Mouse (Mus musculus) left cerebral cortex, adult 18-20 months (tissue): ENCODE measurements at regions not wholly inside any gene's neighbourhood (a gene's known extent, or its start where the extent isn't known, plus 50 kb on each side); places are given as distances from the start of the nearest gene placed in this dataset.

Experiments used
- DNase-seq, 2 experiments: peaks; one replicate each; pipeline ENCODE4 v3.0.0; 2021 to 2022; ENCODE audit warnings: low spot score in 2 of 2, mixed read lengths in 1 of 2

DNA sequence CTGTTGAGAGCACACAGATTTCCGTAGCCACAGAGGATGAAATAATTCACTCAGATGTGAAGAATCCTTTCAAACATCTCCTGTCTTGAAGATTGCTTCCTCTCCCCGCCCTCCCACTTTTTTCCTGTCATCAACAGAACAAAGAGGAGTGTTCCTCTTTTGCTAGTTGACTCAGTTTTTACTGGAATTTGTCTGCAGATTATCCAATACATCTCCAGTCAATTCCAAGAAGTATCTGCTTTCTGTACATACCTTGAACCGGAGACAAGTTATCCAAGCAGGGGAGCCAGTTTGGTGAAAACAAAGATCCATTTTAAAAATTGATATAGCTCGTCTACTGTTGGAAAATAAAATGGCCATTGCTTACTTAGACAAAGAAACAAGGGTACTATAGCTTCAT lies 328.5 kb downstream of the Ttll7 start:
- no peak for DNase-seq

DNA sequence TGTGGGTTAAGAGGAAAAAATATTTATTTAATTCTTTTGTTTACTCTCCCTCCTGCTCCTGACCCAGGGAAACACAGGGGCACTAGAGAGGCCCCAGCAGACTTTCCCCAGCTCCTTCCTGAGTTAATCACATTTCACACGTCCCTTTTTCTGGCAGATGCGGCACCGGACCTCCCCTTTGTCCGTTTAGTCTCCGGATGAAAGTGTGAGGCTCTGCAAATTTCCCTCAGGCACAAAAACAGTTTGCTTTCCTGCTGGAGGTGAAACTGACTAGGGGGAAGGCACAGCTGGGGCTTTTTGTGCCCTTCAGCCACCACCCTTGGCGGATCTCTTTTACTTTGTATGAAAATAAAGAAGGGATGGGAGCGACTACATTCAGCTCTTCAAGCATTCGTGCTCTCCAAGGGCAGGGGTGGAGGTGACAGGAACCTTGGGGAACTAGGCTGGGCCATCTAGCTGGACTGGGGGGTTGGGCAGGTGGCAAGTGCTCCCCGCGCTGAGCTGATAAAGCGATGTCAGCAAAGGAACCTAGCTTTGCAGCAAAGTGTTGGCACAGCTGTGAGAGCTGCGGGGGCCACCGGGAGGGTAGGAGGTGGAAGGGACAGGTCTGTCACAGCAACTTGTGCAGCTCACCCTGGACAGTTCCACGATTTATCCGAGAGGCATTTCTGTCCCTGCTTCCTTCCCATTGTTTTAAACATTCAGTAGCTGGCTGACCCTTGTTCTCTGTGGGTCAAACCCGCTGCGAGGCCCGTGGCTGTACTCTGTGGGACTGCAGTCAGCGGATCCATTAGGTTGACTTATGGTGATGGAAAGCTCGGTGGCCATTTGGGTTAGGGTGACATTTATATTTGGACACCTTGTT lies 329.6 kb downstream of the Ttll7 start:
- DNase-seq, result no peak

DNA sequence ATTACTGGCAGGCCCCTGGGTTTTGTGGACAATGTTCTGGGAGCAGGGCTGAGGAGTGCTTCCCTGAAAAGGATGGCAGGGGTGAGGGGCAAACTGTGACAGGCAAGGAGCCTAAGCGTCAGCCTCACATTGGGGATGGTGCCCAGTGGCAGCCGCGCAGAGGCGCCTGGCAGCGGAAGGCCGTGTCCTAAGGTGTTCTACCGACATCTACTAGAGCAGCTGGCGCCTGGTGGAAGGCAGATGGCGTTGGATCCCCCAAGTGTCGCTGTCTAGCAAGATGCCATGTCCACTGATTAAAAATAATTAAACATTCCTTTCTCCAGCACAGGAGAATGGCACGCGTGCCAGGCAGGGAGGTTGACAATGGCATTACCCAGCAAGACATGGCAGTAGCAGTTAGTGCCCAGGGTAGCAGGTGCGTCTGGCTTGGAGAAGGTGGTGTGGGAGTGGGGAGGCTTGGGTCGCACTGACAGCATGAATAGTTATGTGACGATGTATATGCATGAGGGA lies 330.3 kb downstream of the Ttll7 start:
- DNase-seq, result peak in 1 of 2 experiments; percentile 29

DNA sequence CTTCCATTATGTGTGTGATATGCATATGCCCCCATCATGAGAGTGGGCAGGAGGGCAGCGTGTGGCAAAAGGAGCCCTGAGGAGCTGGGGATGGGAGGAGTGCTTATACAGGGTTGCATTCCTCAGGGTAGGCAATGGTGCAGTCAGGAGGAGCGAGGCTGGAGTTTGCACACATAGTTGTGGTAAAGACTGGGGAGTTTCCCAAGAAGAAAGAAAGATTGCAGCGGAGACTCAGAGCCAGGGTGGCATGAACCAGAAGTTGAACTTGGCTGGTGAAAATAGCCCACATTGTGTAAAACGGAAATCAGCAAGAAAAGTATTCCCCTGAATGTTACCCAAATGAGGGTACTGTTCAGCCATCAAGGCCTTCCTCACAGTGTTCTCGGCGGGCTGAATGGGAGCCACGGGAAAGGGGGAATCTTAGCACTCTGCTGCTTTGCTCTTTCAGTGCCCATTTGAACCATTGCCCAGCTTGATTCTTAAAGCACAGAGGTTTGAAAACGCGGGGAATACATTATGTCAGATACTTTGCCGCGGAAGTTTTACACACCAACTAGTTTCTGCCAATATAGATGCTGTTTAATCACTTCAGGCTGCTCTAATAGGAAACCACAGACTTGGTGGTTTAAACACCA lies 331.6 kb downstream of the Ttll7 start:
- no peak for DNase-seq

DNA sequence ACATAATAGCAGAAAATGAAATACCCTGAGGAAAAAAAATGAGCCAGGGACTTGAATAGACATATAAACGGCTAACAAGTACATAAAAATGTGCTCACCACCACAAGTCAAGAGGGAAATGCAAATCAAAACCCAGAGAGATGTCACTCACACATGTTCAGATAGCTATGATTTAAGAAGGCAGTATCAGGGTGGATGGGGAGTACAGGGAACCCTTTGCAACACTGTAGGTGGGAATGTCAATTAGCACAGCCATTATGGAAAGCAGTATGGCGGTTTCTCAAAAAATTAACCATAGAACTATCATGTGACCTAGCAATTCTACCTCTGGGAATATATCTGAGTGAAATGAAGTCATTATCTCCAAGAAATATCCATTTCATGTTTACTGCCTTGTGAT lies 337.6 kb downstream of the Ttll7 start:
- no peak for DNase-seq

DNA sequence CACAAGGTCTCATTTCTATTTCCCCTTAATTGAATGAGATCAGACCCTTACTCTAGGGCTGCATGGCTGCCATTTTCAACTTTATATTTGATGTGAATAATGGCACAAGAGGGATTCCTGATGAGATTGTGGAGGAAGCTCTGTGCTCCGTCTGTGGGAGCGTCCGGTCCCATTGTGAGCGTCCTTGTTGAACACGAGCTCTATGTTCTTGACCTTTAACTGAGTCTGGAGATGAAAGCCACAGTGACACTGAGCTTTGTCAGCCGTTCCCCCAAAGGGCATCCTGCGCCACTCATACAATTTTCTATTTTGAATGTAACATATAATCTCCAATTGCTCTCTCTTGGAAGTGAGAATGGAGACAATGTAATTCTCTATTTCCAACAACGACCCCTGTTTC lies 344.5 kb downstream of the Ttll7 start:
- DNase-seq, result no peak

DNA sequence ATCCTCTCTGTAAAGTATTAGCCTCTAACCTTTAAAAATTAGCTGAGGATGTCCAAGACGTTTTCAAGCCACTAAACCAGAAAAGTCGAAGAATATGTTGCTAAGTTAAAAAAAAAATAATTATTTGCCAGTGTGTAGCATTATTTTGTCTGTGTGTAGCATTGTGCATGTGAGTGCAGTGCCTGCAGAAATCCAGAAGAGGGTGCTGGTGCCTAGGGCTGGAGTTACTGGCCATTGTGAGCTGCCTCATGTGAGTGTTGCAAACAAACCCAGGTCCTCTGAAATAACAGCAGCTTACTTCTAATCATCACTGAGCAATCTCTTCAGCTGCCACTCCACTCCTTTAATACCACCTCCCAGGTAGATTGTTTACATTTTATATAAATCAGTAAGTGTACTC lies 345.0 kb downstream of the Ttll7 start:
- DNase-seq, result no peak

DNA sequence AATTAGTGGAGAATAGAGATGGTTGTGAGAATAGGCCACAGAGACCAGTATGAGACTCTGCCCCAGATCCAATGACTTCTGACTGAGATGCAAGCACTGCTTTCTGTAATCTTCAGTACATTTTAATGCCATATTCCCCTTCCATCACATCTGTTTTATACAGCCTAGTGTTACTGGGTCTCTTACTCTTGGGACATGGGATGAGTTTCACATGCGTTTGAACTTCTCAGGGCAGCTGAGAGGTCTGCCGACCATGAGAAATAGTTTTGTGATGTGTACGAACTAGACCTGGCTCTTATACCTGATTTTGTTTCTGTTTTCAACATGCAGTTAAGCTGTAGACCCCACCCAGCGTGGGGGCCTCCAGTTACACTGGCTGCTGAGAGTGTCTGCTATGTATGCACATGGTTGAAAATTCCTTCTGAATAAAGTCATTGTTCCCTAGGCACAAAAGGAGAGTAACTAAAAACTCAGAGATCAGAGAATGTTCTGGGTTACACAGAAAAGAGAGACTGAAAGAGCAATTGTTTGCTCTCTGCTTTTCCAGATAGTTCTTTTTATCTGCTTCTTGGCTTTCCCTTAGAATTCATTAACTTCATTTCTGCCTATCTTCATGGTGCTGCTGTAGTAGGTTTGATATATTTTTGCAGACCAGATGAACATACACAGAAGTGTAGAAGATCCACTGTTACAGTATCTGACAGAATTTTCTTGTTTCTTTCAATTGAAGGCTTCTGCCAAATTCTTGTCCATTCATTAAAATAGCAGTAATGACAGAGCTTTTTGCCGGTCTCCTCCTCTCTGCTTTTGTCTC lies 359.2 kb downstream of the Ttll7 start:
- no peak for DNase-seq

DNA sequence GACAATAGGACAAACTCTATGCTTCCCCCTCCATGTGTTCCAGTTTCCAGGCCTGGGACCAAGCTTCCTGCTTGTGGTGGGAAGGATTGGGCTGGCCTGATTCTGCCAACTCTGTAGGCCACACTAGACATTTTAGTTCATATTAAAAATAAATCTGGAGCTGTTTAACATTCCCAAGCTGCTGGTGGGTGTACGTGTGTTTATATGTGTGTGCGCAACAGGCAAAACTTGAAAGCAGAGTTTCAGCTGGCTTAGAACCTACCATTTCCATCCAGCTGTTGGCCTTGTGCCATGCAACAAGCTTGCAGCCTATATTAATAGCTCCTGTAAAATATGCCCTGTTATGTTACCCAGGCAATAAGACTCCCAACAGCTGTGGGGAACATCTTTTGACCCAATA lies 376.5 kb downstream of the Ttll7 start:
- DNase-seq, result peak in 1 of 2 experiments; percentile 14

DNA sequence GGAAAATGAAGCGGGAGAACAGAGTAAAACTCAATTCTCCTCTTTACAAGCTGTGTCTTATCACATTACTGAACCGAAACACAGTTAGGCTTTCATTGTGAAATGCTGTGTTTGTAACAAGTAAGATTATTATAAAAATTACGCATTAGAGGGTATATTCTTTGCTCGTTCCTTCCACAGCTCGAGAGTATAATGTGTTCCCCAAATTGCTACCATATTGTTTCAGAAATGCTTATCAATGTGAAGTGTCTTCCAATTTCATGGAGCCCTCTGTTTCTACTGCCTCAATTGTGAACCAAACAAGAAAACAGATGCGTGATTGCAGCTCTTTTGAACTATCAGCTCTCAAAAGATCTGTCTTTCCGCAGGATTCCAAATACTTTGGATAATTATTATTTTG lies 378.4 kb downstream of the Ttll7 start:
- DNase-seq, result no peak

DNA sequence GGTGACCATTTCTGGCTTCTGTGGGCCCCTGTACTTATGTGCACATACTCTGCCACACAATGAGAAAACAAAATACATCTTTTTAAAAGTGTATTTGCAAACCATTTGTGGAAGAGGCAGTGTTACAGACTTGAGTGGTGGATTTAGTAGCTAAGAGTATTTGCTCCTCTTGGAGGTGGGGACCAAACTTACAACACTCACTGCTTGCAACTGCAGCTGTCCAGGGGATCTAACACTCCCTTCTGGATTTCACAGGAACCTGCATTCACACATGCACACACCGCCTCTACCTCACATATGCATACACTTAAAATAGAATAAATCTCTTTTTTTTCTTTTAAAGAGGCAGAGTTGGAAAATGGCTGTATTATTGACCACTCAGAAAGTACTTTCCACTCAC lies 386.2 kb downstream of the Ttll7 start:
- DNase-seq, result no peak

DNA sequence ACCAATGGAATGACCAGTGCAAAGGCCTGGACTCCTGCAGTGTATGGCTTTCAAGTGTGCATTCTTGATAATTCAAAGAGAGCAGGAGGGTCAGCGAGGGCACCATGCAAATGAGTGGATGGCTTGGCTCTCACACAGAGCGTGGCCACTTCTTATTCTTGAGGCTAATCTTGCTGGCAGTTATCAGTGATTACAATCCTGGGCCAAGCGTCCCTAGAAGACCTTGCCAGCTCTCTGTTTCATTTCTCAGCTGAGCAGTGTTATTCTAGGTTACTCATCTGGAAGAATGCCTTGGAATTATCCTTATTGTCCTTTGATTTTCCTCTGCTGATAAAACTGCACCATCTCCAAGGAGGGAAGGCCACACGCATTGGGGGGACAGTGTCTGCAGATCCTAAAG lies 388.5 kb downstream of the Ttll7 start:
- no peak for DNase-seq

DNA sequence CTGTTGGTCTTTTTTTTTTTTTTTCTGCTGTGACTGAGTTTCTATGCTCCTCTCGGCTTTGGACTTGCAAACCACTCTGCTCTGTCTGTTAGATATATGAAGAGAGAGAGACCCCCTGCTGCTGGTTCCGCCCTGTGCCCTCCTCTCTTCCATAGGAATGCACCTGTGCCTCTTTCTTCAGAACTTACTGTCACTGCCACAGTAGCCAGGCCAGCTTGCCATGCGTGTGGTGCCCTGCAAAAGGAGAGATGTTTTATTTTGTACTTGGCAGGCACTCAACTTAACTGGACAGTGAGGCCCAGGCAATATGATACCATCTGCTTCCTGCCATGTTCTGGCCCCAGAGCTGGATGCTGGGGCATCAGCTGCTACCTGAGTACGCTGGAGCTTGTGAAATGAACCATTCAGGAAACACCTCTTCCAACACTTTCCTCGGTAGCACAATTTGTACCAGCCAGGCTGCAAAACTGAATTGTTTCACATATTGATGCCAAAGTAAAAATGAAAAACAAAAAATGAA lies 392.8 kb downstream of the Ttll7 start:
- DNase-seq, result no peak

DNA sequence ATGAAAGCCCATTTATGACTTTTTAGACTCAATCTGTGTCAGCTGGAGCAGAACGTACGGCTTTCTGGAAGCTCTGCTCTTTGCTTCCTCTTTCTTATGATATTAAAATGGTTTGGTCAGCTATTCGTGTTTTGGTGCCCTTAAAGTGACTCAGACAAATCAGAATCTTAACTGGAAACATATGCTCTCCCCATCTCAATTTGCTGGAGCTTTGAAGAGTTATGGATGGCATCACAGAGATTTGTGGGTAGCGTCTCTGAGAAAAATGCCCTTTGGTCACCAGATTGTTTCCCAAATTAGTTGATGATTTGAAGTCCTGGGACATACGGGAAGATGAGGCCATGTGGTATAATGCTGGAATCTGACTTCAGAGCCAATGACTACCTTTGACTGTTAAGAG lies 394.0 kb downstream of the Ttll7 start:
- DNase-seq, result no peak

DNA sequence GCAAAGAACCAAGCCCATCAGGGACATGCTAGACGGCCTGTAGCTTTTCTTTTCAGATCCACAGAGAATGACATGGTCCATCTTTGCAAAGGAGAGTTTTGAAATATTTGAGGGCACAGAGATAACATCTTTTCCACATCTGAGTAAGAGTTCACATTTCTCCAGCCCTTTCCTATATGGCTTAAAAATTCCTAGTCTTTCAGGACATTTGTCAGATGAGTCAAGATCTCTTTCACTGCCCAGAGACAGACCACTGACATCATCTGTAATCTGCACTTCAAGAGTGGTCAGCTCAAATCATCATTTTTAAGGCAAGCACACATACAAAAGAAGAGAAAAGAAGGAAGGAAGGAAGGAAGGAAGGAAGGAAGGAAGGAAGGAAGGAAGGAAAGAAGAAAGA lies 397.3 kb downstream of the Ttll7 start:
- no peak for DNase-seq

DNA sequence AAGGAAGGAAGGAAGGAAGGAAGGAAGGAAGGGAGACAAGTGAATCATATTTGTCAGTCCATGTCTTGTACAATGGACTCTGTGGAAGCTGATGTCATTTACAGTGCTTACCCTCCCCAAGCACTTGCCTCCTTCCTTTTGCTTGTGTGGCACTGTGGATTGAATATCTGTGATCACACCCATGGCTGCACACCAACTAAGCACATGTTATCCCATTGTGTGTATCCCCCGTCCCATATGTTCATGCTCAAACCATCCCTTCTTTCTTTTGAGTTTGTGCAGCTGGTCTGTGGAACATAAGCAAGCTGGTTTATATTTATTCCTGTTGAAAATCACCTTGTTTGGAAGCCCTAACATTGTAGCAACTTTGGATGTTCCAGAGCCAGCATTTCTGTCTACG lies 397.7 kb downstream of the Ttll7 start:
- DNase-seq, result no peak

DNA sequence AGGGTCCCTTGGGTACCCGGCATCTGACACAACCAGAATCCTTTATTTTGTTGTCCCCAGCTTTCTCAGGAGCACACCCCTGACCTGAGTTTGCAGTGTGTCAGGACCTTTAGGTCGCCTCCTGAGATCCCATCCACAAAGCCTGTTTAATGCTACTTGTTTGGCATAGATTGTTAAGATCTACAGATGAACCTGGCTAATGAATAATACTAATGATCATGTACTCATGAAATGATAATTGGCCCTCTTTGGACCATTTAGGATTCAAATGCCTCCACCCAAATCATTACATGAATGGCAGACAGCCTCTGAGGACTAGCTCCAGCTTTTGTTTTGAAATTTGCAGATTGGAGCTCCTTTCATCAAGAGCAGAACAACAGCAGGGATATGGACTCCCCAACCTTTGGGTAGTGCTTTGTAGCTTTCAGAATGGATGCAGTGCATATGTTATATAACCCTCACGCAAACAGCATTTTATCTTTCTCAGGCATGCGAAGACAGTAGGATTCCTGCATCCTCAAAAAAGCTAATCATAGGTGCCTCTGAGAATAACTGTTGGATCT lies 400.1 kb downstream of the Ttll7 start:
- DNase-seq, result no peak

DNA sequence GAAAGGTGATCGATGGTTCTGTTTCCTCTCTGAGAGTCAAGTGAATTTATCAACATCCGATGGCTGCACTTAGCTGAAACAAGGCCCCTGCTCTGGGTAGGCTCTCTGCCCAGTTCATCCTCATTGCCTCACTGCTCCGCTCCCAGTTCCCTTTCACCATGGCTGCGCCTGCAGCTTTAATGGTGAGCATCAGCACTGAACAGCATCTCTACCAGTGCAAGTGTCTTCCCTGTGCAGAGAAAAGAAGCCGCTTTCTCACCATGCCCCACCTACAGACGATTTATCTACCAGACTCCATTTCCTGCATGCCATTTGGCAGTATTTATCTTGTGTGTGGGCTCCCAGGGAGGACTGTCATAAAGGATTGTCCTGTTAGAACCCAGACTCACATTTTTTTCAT lies 400.6 kb downstream of the Ttll7 start:
- DNase-seq, result peak in 1 of 2 experiments; percentile 5

DNA sequence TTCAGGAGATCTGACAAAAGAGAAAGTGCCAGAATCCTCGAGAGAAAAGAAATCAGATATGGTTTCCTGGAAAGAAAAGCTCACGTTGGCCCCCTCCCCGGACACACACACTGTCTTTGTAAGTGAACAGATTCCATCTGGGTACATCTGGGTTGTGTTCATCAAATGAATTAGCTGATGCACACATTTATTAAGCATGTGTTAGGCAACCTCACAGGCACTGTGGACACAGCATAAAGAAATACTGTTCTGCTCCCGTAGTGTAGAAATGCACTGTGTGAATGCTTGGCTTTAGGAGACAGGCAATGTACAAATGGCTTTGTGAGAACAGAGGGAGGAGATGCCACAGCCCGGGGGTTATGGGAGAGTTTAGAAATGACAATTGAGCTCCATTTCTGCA lies 402.3 kb downstream of the Ttll7 start:
- DNase-seq, result no peak

DNA sequence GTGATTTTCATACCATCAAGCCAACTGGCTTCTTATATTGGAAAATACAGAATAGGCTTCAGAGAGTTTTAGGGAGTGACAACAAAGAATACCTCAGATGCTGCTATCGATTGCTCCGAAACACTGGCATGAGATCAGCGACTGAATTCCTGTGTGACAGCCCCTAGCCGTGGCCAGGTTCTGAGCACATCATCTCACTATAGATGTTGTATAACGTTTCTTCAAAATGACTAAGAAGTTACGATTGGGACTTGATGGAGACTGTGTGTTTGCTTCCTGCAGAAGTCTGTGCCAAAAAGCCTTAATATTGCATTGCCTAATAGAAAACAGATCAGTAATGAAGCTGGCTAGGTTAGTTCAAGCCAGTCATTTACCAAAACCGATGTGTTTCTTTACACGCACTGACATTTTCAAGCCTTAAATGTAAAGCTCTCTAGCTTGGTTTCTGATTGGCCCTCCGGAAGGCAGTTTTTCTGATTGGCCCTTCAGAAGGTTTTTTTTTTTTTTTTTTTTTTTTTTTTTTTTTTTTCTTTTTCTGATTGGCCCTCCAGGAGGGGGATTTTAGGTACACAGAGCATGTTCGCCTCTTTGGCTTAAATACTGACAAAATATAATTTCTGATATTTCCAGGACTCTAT lies 408.9 kb downstream of the Ttll7 start:
- no peak for DNase-seq

DNA sequence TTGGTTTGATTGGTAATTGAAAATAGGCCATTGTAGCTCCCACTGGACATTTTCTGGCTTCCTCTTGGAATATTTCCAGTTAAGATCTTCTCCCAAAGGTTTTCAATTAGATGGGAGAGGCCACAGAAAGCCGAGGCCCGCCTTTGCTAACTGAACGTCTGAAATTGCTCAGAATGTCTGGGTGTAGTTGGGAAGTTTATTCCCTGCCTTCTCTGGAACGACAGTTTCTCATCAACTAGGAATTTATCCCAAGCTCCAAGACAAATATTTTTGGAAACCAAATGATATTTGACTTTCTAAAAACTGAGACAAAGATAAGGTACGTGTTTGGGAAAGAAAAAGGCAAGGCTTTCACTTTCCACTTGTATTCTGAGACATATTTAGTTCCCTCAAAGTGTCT lies 414.4 kb downstream of the Ttll7 start:
- DNase-seq, result no peak
